Mouse (Mus musculus): ENCODE results near the gene Slc31a1. TPM values are rescaled to one million over a fixed set of nuclear protein-coding genes. Genes with fewer than 3 reads are reported as not detected.

The Slc31a1 gene
- 10.8 TPM for total RNA-seq (2023)

GRCm38 (mm10) chr4:62360088-62360804 is at the start of gene Slc31a1, which contains the start of gene Fkbp15:
Gene Slc31a1 (plus strand): TSS chr4:62360727.
Gene Fkbp15 (minus strand): TSS chr4:62360548.

GRCm38 (mm10) chr4:62408601-62409282 is 48.2 kb downstream of the Slc31a1 start, which contains the start of the genes Cdc26 and Prpf4:
Gene Cdc26 (minus strand): TSS chr4:62408642.
Gene Prpf4 (plus strand): TSS chr4:62408797.

GRCm38 (mm10) chr4:62435081-62435480 is 74.6 kb downstream of the Slc31a1 start, which contains the start of gene Rnf183:
Gene Rnf183 (minus strand): TSS chr4:62435252.

Other genes starting within 250 kb of the Slc31a1 start
- gene Mup21, start 209.9 kb upstream of the Slc31a1 start, total RNA-seq (2023): not detected
- gene Zfp37, start 129.7 kb upstream of the Slc31a1 start, total RNA-seq (2023): not detected
- 3.0 TPM for gene Slc31a2, start 98.2 kb upstream of the Slc31a1 start, total RNA-seq (2023)
- gene Fkbp15, start 179 bp upstream of the Slc31a1 start, total RNA-seq (2023): 77.4 TPM
- 34.5 TPM for gene Cdc26, start 47.9 kb downstream of the Slc31a1 start, total RNA-seq (2023)
- gene Prpf4, start 48.1 kb downstream of the Slc31a1 start, total RNA-seq (2023): 23.8 TPM
- not detected for gene Rnf183, start 74.5 kb downstream of the Slc31a1 start, total RNA-seq (2023)
- gene Wdr31, start 110.2 kb downstream of the Slc31a1 start, total RNA-seq (2023): not detected
- 1.9 TPM for gene Bspry, start 119.3 kb downstream of the Slc31a1 start, total RNA-seq (2023)
- gene Hdhd3, start 142.7 kb downstream of the Slc31a1 start, total RNA-seq (2023): 0.47 TPM
- gene Alad, start 159.2 kb downstream of the Slc31a1 start, total RNA-seq (2023): 9.6 TPM
- gene Pole3, start 164.3 kb downstream of the Slc31a1 start, total RNA-seq (2023): 16.3 TPM
- 2.0 TPM for gene 4933430I17Rik, start 164.6 kb downstream of the Slc31a1 start, total RNA-seq (2023)
- 59.6 TPM for gene Rgs3, start 199.1 kb downstream of the Slc31a1 start, total RNA-seq (2023)